Mouse (Mus musculus) kidney, adult 11 months (tissue): ENCODE data around the gene Ubac2.
"Not testable (repeated sequence)": the region's sequence is repeated elsewhere in the genome, so short reads cannot be mapped to it uniquely, and the experiment has no call there.

Source experiments
- DNase-seq: peaks from one replicate; pipeline ENCODE4 v3.0.0; 2022

Ubac2 gene

DNA sequence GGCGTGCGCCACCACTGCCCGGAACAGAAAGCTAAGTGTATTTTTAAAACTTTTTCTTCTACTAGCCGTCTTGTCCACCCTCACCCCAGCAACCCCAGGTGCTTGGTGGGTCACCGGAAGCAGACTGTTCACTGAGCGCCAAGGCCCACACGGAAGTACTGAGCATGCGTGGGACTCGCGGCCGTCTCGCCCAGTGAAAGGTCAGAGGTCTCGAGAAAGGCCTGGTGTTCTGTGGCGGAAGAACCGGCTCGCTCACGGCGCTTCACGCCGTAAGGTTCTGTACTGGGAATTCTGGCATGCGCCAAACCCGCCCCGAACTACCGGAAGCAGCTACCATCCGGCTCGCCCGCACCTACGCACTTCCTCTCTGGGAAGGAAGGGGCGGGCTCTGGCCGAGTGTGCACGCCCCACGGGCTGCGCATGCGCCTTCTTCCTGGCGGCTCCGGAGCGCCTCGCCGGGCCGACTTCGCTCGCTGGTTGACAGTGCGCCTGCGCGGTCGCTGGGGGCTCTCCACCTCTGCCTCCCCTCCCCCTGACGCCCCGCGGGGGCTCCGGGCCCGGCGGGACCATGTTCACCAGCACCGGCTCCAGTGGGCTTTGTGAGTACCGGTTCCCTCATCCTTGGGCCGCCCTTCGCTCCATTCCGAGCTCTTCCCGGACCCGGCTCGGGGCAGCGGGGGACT, at the start of gene Ubac2:
Ubac2 (plus strand) TSS at position 445 of the 683 bp plus-strand sequence.
- DNase-seq: peak; percentile 97

DNA sequence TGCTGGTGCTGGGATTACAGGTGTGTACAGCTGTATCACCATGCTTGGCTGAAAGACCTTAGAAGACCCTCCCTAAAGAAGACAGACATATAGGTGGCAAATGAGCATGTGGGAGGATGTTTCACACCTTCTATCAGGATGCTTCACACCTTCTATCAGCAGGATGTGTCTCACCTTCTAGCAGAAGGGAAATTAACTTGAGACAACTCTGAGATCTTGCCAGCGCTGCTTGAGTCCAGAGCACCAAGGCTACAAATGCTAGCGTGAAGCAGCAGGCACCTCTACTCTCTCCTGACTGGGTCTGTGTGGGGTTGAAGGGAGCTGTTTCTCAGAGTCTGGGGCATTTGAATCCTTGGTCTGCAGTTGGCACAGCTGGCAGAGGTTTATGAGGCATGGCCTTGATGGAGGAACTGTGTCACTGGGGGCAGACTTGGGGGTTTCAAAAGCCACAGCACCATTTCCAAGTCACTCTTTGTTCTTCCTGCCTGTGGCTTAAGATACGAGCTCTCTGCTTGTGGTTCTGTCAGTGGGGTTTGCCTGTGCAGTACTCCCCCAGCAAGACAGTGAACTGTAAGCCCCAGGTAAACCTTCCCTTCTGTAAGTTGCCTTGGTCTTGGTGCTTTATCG, 48.5 kb upstream of the Ubac2 start:
- no peak for DNase-seq

DNA sequence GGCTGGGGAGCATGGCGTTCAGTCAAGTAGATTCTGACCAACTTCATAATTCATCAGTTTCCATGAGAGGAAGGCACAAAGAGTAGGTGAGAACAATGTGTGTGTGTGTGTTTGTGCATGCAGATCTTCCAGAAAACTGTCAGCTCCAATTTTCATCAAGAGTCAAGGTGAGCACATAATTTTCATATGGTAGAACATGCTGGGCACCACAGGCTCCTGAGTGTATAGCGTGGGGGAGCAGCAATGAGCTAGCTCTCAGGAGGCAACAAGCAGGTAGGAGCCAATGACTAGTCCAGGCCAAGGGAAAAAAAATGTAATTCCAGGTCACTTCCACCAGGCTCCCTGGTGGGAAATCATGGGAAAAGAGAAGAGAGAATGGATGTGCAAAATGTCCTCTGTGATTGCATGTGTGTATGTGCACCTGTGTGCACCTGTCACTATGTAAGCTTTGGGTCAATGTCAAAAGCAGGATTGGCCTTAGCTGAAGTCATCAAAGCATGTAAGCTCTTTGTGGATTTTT, 45.4 kb upstream of the Ubac2 start:
- DNase-seq: no peak

DNA sequence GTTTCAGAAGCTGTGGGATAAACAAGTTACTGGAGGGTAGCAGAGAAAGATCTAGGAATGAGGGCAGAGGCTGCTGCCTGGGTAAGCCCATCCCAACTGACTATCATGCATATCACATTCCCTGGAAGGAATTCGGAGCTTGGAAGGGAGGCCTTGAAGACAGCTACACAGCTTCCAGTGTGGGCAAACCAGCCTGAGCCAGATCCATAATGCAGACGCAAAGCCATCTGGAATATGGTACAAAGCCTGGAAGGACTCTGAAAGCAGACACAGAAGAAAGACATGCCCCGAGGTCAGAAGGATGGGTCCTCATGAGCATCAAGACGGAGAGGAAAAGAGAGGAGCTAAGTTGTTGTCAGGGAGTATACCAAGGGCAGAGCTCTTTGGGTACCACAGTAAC, 40.3 kb upstream of the Ubac2 start:
- DNase-seq: no peak

DNA sequence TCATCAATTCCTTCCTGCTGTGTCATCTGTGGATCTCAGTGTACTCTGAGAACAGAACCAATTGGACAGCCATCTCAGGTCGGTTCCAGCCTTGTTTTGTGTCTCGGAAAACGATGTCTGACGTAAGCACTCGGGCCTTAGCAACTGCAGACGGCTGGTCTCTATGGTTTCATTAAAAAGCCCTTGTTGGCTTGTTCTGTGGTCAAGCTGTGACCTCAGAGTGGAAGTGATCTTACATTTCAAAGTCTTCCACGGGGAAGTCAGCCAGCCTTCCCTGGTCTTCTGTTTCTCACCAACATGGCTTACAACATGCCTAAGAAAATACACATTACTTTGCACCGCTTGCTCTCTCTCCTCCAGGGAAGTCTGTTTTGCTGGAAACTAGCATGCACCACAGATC, 38.2 kb upstream of the Ubac2 start:
- DNase-seq: no peak

DNA sequence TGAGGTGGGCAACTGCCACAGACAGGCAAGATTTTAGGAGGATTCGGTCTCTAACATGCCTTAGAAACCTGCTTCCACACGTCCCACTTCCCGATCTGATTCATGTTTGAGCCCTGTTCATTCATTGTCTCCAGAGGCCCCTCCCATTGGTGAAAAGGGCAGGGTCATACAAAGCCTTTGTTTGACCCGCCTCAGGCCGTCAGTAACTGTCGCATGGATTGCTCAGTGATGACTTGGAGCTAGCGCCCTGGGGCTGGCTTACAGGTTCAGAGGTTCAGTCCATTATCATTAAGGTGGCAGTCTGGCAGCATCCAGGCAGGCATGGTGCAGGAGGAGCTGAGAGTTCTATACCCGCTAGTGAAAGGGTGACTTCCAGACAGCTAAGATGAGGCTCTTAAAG, 33.9 kb upstream of the Ubac2 start:
- DNase-seq: no peak

DNA sequence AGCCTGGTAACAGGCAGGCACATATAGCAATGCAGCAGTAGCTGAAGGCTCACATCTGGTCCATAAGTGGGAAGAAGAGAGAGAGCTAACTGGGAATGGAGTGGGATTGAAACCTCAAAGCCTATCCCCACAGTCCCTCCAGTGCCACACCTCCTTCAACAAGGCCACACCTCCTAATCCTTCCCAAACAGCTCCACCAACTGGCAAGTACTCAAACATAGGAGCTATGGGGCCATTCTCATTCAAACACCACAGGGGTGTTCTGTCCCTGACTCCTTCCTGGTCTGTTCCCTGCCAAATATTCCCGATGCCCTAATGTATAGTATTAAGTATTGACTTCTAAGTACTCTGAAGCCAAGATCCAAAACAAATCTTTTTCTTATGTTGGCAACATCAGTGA, 27.2 kb upstream of the Ubac2 start:
- no peak for DNase-seq

DNA sequence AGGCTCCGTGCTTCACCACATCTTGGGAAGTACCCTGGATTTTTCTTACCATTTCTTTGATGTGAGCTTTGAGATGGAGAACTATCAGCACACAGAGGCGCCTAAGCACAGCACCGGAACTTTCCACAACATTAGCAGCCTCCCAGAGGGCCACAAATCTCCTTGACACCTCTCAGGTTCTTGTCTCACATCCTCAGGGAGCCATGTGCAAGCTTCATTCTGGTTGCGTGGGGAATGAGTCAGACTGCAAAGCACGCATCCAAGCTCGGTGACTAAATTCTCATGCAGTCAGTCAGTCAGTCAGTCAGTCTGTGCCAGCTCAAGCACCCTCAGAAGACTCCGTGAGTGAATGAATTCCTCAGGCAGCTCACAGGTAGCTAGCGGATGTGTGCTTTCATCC, 25.9 kb upstream of the Ubac2 start:
- DNase-seq: no peak

DNA sequence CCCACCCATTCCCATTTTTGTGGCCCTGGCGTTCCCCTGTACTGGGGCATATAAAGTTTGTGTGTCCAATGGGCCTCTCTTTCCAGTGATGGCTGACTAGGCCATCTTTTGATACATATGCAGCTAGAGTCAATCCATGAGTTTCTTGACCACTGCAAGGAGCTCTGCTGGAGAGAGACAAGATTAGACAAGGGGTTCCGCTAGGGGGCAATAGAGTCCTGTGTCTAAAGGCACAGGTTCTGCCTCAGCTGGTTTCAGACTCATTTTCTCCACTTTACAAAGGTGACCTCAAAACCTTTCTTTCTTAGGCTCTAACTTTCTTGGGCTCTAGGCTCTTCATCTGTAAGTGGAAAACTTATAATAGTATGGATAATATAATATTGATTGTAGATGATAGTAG, 13.3 kb upstream of the Ubac2 start:
- DNase-seq: peak; percentile 46

DNA sequence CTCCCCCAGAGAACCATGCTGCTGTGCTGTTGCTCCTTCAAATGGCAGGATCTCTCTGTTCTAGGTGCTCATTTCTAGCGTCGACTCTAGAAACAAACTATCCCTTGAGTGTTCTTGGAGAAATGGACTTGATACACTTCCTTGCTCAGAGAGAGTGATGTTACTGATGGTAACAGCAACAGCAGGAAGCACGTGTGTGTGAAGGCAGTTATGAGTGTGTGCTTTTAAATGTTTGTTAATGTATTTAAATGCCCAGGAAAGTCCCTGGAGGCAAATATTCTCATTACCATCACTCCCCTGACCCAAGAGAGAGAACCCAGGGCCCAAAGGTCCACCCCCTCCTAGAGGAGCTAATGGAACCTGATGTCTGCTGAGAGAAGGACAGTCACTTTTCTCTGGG, 11.8 kb upstream of the Ubac2 start:
- DNase-seq: no peak

DNA sequence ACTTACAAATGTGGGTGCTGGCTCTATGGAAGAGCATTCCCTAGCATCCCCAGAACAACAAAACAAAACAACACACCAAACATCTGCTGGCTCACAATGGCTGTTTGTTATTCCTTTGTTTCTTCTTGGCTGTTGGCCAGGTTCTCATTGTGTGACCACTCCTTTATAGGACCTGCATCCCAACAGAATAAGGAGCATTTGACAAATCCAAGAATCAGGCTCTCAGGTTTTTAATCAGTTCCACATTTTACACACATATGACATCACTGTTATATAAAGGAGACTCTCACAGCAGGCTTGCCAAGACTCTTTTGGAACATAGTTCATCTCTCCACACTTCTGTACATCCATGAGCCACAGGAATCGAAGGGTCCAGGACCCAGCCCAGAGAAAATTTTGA, 9.3 kb upstream of the Ubac2 start:
- no peak for DNase-seq

DNA sequence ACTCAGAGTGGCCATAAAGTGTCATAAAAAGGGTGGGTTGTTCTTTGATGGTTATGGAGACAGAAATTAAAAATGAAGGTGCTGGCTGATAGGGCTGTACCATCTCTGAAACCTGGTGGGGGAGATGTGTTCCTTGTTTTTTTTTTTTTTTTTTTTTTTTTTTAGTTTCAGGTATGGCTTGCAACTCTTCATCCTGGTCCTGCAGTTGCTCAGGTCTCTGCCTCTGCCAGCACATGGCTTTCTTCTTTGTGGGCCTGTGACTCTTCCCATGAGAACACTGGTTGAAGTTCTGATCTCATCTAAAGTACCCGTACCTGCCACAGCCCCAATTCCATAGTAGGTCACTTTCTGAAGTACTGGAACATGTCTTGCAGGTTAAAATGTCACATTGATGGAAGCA, 5.7 kb upstream of the Ubac2 start:
- DNase-seq: no peak

DNA sequence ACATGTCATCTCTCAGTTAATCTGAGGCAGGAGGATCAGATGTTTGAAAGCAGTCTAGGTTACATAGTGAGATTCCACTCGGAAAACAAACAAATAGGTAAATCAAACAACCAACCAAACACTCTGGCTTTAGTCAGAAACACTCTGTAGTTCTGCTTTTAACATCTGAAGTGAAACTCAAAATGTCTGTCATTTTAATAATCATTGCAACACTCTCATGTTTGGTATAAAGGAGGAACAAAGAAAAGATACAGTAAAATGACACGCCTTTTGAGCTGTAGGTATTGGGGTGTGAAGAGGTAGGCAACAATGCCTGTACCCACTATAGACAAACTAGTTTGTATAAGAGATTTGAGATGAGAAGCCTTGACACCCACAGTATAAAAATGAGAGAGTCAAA, 5.2 kb upstream of the Ubac2 start:
- no peak for DNase-seq

DNA sequence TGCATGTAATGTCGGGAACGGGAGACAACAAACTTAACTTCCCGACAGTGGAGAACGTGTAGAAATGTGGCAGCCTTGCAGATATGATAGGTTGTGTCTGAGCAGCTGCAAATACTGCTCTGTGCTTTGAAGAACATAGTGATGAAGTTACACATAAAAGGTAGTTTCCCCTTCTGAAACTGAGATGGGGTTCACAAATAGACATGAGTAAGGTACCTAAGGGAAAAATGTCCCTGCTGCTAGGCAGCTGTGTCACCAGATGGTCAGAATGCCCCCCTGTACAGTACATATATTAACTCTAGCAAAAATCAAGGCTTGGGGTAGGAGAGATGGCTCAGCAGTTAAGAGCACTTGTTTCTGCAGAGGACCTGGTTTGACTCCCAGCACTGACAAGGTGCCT, 4.8 kb upstream of the Ubac2 start:
- DNase-seq: no peak

DNA sequence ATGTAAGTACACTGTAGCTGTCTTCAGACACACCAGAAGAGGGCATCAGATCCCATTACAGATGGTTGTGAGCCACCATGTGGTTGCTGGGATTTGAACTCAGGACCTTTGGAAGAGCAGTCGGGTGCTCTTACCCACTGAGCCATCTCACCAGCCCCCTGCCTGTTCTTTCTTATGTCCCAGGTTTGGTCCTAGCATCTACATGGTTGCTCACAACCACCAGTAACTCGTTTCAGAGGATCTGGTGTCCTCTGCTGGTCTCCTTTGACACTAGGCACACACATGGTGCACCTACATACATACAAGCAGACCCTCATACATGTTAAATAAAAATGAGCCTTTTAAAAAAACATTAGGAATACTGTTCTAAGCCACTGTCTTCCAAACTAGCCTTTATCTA, 2.2 kb upstream of the Ubac2 start:
- not testable (repeated sequence) for DNase-seq

DNA sequence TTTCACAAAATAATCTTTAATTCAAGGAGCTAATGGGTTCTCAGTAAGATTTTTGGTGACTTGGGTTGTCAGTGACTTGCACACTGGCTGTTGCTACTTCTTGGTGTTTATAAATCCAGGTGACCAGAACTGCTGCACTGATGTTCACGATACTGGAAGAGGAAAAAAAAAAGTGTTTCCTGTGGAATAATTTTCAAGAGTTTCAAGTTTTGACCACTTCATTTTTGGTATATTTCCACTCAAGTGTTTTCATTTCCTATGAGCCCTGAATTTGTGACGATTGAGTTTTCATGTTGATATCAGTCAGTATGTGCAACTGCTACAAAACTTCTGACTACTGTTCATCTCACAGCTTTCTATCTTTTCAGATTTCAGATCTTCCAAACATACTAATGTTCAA, 1.6 kb upstream of the Ubac2 start:
- DNase-seq: no peak

DNA sequence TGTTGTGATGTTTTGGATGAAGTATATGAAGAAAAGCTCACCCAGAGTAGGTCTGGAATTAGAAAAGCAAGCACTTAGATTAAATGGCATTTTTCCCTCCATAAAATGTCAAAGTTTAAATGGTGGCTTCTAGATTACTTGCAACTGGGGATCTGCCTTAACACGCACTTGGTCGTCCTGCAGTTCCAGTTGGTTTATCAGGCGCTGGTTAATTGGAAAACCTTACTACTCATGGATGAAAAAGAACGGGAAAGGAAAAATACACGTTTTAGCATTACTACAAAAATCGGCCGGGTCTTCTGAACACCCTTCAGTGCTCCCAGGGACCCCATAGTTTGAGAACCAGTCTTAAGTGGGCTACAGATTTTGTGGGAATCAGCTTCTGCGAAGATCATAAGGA, 780 bp upstream of the Ubac2 start:
- DNase-seq: no peak

DNA sequence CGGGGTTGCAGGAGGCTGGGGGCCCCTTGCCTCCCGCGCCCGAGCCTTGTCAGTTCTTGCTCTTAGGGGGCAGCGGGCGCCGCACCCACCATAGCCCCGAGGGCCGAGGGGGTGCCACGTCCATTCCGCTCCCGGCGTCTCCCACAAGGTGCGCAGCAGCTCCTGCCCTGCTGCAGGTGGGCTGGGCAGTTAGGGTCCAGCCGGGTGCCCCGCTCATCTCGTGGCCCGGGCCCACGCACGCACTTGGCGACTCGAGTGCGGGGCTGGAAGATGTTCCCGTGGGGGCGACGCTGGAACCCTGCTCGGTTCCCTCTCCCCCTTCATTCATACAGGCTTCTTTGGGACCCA, 413 bp downstream of the Ubac2 start:
- DNase-seq: no peak

DNA sequence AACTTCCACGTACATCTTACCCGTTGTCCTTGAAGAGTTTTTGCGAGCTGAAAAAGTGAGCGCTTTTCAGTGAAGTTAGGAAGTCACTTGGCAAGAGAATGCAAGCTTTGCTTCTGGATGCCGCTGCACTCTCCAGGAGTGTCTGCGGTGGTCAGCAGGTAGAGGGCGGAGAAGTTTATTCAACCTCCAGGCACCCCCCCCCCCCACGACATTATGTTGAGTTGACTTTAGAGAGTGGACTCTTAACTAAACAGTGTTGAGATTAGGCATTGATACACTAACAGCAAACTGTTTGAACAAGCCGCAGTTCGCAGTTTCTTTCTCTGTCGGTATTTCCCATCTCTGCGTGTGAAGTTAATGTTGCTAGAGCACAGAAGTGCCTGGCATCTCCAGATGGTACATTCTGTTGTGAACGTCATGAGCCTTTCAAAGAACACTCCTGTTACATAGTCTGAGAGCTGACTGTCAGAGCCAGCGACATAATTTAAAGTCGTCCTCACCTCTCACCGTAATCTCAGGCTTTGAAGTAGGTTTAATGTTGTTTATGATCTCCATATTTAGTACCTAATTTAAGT, 933 bp downstream of the Ubac2 start:
- no peak for DNase-seq

DNA sequence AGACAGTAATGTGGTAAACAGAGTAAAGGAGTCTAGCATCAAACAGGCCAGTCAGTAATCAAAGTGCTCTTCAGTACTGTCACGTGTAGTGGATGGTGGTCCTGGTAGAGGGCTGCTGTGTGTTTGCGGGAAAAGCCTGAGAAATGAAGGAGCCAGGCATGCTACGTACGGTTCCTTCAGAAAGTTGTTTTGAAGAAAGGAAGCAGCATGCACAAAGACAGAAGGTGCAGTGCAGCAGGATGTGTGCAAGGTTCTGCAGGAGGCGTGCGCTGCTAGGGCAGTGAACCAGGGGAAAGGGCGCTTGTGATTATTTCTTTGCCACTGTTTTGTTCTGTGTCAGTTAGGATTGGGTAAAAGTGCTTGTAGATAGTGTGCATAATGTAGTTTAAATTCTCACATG, 2.8 kb downstream of the Ubac2 start:
- no peak for DNase-seq

DNA sequence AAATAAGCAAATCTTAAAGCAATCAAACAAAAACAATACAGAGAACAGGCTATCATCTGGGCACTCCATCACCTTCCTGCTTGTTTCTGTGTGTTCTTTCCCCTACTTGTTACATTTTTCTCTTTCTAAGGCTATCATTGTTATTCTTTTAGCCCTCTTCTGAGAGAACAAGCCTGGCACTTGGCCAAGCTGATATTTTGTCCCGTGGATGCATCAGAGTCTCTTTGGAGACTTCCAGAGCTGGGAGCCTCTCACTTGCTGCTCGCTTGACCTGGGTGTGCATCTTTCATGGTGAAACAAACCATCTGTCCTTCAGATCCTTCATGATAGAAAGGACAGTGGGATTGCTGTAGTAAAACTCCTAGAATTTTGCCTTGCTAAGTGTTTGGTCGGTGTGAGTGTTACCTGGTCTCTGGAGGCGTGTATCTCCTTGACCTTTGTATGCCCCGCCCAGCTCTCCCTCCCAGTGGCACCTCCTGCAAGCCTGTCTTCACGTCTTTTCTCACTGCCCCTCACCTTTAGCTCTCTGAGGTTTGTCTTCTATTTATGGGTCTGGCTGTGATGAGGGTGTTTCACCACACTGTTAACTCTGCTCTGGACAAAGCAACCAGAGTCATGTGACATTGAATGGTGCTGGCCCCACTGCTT, 5.9 kb downstream of the Ubac2 start:
- DNase-seq: peak; percentile 21

DNA sequence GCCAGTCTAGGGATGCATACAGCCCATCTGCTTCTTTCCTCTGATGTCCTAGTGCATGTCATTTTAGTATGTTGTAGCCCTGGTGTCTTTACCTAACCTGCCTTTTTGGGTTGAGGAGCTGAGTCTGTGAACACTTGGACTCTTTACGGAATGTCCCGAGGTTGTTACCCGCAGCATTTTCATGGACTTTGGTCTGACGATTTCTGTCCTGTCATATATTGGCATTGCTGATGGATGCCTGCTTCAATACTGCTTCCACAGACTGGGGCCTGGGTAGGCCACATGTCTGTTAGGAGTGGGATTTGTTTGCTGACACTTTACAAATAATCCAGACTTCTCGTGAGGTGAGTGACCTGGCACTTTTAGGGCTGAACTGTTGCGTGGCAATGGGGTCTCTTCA, 15.3 kb downstream of the Ubac2 start:
- peak; percentile 37 for DNase-seq

DNA sequence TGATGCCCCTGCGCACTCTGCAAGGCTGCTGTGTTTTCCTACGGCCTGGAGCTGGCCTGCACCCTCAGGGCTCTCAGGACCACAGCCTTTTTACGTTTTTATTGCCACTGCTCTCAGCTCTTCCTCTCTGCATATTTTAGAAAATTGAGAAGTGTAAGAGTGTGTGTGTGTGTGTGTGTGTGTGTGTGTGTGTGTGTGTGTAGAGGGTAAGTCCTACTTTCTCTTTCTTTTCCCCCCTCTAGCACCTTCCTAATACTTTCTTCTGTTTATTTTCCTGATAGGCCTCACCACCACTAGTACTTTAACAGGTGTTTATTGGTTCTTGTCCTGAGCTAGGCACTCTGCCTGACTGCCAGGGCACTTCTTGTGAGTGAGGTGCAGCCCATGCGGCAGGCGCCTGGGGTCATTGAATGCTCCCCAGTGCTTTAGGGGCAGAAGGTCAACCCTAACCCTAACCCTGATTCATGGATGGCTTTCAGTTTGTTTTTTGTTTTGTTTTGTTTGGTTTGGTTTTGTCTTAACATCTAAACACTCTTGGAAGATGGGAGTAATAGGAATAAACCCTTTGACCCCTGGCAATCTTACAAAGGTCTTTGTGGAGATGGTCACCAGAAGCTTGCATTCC, 16.2 kb downstream of the Ubac2 start:
- DNase-seq: no peak

DNA sequence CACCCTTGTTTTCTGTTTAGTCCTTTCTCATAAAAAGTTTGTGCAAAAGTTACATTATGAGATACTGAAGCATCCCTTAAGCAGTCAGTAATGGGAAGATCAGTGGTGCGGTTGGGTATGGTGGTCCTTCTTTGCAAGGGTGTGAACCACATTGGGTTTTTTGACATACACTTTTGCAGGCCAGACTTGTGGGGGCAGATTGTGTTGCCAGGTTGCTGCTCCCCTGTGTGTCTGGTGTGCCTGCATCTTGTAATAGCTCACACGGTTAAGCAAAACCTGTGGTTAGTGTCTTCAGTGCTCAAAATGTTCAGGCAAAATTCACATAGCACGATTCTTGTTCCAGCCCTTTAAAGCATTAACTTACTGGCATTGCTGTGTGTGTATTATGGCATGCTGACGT, 16.9 kb downstream of the Ubac2 start:
- no peak for DNase-seq
